Mouse (Mus musculus): Measurements from ENCODE around the gene Ephb3.

The Ephb3 gene

GRCm38 (mm10) chr16:21208001-21208565, 3.5 kb downstream of the Ephb3 start:
- peak; percentile 53 to 71 for DNase-seq

DNA sequence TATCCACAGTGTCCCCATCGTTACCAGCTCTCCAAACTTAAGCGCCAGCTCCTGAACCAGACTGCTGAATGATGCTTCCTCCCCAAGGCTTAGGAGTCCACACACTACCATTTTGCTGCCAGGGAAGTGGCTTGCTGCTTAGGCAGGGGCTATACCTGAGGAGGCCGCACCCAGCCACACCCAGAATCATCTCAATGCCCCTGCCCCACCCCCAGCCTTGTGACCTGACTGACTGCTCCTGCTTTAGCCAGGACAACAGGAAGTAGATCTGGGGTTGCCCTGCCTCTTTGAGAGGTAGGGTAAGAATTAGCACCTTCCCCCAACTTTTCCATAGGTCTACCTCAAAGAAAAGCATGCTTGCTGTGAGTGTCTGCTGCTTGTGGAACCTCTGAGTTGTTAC, 4.7 kb downstream of the Ephb3 start:
- peak in 1 of 2 experiments; percentile 10 for DNase-seq

GRCm38 (mm10) chr16:21210204-21210603, 5.6 kb downstream of the Ephb3 start:
- no peak for DNase-seq

DNA sequence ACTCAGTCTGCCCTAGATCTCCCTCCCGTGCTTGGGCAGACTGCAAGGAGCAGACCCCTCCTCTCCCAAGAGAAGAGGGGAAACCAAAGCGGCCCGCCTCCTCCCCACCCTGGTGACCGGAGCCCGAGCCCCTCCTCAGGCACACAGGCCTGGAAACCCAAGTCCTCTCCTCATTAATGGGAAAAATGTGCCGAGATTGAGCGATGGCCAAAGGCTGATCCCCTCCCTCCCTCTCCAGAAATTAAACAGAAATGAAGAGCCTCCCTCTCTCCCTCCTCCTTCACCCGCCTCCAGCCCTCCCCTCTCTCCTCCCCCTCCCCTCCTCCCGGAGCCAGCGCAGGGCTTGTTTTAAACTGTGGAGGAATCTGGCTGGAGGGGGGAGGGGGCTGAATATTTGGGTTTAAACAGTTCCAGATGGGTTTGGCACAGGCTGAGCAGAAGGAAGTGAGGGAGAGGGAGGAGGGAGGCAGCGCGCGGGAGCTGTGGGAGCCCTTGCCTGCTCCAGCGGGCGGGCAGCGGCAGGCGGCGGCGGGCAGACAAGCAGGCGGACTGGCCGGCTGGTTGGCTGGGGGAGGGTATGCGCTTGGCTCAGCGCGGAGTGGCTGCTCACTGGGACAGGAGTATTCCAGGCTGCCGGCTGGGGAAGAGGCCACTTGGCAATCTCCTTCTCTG, 6.2 kb downstream of the Ephb3 start:
- peak; percentile 86 to 93 for DNase-seq

- DNase-seq, result no peak
These were observed 6.9 kb downstream of the Ephb3 start for GRCm38 (mm10) chr16:21211501-21211900.

GRCm38 (mm10) chr16:21212369-21212768, 7.8 kb downstream of the Ephb3 start:
- DNase-seq, result no peak

DNA sequence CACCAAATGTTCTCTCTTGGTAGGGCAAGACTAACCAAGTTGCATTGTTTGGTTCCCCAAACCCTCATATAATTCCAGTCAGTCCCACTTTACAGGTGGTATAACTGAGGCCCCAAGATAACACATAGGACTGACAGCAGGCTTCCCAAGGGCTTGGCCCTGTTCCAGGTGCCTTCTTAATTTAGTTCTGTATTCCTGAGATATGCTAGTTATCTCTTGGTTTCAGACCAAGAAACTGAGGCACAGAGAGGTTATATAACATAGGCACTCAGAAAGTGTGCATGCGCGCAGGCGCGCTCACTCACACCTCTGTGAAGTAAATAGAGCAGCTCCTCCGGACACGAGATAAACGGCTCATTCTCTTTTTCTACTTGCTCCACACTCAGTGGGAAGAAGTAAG, 9.4 kb downstream of the Ephb3 start:
- peak in 1 of 2 experiments; percentile 12 for DNase-seq

GRCm38 (mm10) chr16:21214803-21215202, 10.2 kb downstream of the Ephb3 start:
- DNase-seq, result peak; percentile 55 to 76

GRCm38 (mm10) chr16:21216047-21216446, 11.5 kb downstream of the Ephb3 start:
- peak; percentile 89 to 90 for DNase-seq

- peak in 1 of 2 experiments; percentile 8 for DNase-seq
These were observed 12.7 kb downstream of the Ephb3 start for GRCm38 (mm10) chr16:21217233-21217632.

DNA sequence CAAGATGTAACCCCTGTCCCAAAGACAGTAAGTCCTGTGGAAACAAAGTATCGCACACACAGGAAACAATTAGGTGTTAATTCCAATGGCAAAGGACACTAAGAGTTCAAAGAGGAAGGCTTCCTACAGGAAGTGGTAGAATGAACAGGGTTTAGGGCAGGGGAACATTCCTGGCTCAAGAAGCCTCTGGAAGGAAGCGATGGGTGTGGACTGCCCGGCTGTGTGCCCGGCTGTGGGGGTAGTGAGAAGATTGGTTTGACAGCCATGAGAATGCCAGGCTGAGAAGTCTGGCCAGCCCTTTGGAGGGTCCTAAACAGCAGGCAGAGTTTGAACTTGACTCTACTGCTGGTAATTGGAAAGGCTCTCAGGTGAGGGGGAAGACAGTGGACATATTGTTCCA, 15.1 kb downstream of the Ephb3 start:
- DNase-seq, result peak; percentile 43 to 65

DNA sequence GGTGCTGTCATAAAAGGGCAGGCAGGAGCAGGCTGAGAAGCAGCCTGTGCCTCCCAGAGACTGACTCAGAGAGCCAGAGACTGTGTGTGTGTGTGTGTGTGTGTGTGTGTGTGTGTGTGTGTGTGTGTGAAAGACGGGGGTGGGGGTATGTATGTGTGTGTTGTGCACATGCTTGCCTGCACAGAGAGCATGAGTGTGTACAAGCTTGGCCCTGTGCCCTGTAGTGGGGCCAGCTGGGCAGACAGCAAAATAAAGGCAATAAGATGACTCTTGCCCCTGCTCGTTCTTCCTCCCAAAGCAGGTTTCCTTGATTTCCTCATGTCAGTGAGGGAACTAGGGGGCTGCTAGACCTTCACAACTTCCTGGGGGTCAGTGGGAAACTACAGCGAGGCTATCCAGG, 18.5 kb downstream of the Ephb3 start:
- DNase-seq, result peak; percentile 67 to 71

- DNase-seq, result no peak
These were observed 20.2 kb downstream of the Ephb3 start for GRCm38 (mm10) chr16:21224648-21225240.

GRCm38 (mm10) chr16:21226629-21227028, 22.1 kb downstream of the Ephb3 start:
- no peak for DNase-seq

GRCm38 (mm10) chr16:21235135-21235534, 30.6 kb downstream of the Ephb3 start:
- peak; percentile 52 to 59 for DNase-seq

- peak; percentile 61 to 67 for DNase-seq
These were observed 34.2 kb downstream of the Ephb3 start for GRCm38 (mm10) chr16:21238722-21239121.

DNA sequence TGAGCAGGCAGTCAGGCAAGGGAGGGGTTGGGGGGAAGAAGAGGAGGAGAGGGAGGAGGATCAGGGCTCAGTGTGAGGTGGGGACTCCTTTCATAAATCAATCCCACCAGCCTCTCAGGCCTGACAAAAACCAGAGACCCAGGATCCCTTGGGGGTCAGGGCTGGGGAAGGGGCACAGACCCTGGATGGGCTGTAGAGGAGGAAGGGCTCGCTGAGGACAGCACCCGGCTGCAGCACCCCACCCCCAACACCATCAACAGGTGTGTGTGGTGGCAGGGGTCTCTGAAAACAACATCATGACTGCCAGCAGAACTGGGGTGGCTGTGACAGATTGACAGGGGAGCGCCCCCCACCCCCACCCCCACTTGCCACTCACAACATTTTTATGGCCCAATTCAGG, 36.0 kb downstream of the Ephb3 start:
- no peak for DNase-seq

- no peak for DNase-seq
These were observed 36.5 kb downstream of the Ephb3 start for GRCm38 (mm10) chr16:21241030-21241429.

DNA sequence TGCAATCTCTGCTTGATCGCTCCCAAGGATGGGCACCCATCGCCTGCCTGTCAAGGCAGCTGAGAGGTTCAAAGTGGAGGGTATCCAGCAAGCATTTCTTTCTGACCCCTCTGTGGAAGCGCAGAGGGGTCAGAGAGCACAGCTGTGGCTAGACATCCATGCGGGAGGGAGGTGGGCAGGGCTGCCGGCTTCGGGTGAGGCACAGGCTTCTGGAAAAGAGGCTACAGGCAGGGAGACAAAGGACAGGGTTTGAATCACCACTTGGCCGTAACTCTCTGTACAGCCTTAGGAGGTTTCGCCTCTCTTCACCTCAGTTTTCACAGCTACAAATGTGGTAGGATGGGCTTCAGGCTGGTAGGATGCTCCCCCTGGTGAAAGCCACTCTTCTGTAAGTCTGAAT, 38.4 kb downstream of the Ephb3 start:
- DNase-seq, result no peak

GRCm38 (mm10) chr16:21244803-21245202, 40.2 kb downstream of the Ephb3 start:
- DNase-seq, result no peak

DNA sequence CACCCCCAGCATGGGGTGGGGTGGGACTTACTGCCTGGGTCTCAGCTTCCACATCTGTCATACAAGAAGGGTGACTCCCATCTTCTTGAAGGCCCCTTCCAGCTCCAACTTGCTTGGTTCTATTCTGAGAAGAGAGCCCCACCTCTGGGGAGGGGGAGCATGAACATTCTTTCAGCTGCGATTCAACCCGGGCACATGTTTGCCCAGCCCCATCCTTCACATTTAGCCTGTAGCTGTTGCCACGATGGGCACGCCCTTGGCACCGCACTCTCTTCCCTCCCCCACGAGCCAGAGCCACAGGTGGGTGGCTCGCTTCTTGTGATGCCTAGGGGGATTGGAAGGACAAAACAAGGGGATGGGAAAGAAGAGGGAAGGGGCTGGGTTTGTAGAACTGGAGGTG, 40.8 kb downstream of the Ephb3 start:
- DNase-seq, result no peak

- peak; percentile 89 to 90 for DNase-seq
These were observed 41.4 kb downstream of the Ephb3 start for GRCm38 (mm10) chr16:21245931-21246390.

GRCm38 (mm10) chr16:21246391-21247036, 42.0 kb downstream of the Ephb3 start:
- peak; percentile 49 to 61 for DNase-seq

DNA sequence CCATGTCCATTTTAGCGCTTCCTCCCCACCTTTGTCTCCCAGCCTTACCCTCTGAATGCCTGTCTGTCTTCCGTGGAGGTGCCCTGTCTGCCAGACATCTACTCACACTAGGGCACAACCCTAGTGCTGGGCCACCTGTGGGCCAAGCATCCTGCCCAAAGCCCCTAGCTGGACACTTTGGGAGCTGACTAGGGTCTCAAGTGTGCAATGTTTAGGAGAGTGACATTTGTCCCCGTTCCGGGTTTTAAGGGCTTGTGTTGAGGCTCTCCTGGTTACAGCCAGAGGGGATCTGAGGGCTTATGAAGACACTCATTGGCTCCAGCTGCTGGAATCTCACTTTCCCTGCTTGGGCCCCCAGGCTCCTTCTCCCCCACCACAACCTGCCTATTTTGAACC, 42.5 kb downstream of the Ephb3 start:
- DNase-seq, result no peak
